Mouse (Mus musculus) lung, adult 2 months (tissue): ENCODE data around the gene Simc1. TPM values are rescaled to one million over a fixed set of nuclear protein-coding genes. Genes with fewer than 3 reads are reported as not detected.

Source experiments
- DNase-seq: peaks from one replicate; pipeline ENCODE4 v3.0.0; 2022
- H3K4me1 ChIP-seq: fragments of 200-500 bp; 2 replicates; pipeline ENCODE4 v1.6.1; 2011; ENCODE audit warnings: low read length; ENCODE audit not compliant: control insufficient read depth, insufficient read depth
- H3K4me3 ChIP-seq: fragments of 200-500 bp; replicated peaks from 2 replicates; pipeline ENCODE3; 2011; ENCODE audit warnings: low read depth, mild to moderate bottlenecking, control low read depth, low read length; ENCODE audit errors: extremely low read depth
- CTCF ChIP-seq: fragments of 200-500 bp; IDR thresholded peaks from 2 replicates; pipeline ENCODE4 v1.5.1; 2011; ENCODE audit warnings: mild to moderate bottlenecking, low read length, control low read depth; ENCODE audit not compliant: insufficient read depth
- POLR2A ChIP-seq: fragments of 200-500 bp; IDR thresholded peaks from 2 replicates; pipeline ENCODE4 v1.6.1; 2011; ENCODE audit warnings: low read depth, mild to moderate bottlenecking, control low read depth, low read length, borderline replicate concordance; ENCODE audit errors: extremely low read depth
- WGBS: fragments of 180-500 bp; shearing (Covaris S2); methylation state at CpG from one replicate; pipeline ENCODE4 v1.1.7; 2018; 5-methylcytosine and 5-hydroxymethylcytosine counted together
- polyA plus RNA-seq: library from polyadenylated mRNA; depleted of rRNA; stranded (reverse); fragments of >200 nt; gene quantifications from 2 replicates; pipeline ENCODE4 v1.2.3, GENCODE M21; 2012

The Simc1 gene
- polyA plus RNA-seq, 1 experiment: 4.8 TPM

DNA sequence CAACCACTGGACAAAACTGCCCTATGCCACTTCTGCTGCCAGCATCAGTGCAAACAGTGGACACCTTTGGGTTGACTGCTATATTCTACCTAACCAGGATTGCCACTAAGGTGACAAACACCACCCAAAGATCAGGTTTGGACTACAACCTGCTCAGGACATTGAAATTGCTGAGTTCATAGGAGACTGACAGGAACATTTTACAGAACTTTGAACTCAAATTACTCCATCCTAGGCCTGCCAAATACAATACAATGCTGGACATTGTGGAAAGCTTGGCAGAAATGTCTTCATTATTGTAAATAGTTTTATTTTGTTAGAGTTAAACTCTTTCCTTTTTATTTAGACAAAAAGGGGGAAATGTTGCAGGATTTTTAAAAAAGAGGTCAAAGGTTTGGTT lies 17.6 kb downstream of the Simc1 start:
- no peak for DNase-seq
- TF ChIP-seq POLR2A (no peak), CTCF (no peak)
- no peaks in the 10 kb centered on the region for H3K4me1 ChIP-seq
- no peak overlapping the region for H3K4me3 ChIP-seq

DNA sequence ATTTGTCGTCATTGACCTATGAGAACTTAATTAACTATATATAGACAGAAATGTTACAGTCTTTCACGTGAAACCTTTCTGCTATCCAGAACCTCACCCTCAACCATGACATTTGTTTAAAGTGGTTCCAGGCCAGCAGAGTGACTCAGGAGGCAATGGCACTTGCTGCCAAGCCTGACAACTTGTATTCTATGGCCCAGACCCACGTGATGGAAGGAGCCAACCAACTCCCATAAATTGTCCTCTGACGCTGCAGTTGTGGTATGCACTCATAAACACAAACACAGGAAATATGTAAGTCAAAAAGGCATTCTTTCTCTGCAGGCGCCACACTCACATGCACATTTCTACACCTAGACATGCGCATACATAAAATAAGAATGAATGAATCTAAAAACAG lies 23.6 kb downstream of the Simc1 start:
- no peak overlapping the region for H3K4me3 ChIP-seq
- H3K4me1 ChIP-seq: no peaks in the 10 kb centered on the region
- 69% methylated on average over 6 of the region's 6 CpGs for WGBS
- TF ChIP-seq POLR2A: no peak
- no peak for TF ChIP-seq CTCF
- no peak for DNase-seq

DNA sequence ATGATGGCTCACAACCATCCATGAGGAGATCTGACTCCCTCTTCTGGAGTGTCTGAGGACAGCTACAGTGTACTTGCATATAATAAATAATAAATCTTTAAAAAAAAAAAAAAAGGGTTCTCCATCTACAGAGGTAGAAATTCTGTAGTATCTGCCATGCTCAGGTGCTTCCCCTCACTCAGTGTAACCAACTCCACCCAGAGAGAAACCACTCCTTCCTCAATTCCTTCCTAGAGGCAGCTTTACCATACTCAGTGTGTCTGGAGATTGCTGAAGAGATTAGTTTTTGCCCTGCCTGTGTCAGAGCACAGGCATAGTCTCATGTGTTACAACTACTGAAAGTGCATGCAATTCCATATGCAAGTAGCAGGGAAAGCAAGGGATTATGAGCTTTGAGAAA lies 28.6 kb downstream of the Simc1 start:
- Histone ChIP-seq H3K4me3 (no peak overlapping the region), H3K4me1 (no peaks in the 10 kb centered on the region)
- TF ChIP-seq POLR2A (no peak), CTCF (no peak)
- no peak for DNase-seq

DNA sequence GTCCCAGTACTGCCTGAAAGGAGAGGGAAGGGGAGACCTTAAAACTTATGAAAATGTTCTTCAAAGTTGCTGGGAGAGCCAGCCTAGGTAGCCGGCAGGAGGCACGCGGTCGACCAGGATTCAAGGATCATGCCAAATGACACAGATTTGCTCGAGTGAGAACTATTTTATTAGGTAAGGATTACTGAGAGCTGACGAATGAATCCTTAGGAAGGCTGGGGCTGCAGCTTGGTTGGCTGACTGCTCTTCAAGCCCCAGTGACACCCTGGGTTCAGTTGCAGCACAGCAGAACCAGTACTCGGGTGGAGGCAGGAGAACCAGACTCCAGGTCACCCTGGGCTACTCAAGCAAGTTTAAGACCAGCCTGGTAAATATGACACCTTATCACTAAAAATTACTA lies 44.5 kb downstream of the Simc1 start:
- no peak for TF ChIP-seq CTCF
- no peak for TF ChIP-seq POLR2A
- 83% methylated on average over 7 of the region's 7 CpGs for WGBS
- Histone ChIP-seq H3K4me1 (no peaks in the 10 kb centered on the region), H3K4me3 (no peak overlapping the region)
- DNase-seq: no peak

DNA sequence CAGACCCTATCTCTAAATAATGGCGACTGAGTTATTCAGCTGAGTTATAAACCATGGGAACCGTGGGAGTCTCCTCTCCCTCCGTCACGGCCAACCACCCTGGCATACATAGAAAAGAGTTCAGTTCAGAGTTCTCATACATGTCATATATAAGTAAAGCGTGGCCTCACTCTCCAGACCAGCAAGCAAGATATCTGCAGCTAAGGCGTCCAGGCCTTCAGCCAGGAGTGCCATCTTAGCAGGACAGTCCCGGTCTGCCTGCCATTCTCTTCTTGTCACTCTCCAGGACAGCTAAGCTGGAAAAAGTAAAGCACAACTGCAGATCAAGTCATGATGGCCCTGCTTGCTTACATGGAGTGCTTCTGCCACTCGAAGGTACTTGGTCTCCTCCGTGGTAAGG lies 52.6 kb downstream of the Simc1 start:
- Histone ChIP-seq H3K4me3 (no peak overlapping the region), H3K4me1 (no peaks in the 10 kb centered on the region)
- DNase-seq: no peak
- TF ChIP-seq CTCF (no peak), POLR2A (no peak)
- WGBS: 92% methylated on average over 9 of the region's 9 CpGs

DNA sequence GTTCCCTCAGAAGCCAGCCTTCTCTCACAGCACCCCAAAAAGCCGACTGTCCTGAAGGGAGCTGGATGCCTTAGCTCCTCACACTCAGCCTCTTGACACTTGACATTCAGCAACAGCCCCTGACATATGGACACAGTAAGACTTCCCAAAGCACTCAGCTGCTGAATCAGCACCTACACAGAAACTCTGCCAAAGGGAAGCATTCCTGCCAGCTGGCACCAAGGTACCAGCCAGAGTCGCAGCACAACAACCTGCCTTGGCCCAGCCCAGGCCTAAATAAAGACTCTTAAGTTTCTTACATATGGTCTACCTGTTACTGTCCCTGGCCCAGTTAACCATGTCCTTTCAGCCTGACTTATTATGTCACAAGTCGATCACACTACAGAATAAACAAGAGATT lies 53.2 kb downstream of the Simc1 start:
- Histone ChIP-seq H3K4me3 (no peak overlapping the region), H3K4me1 (no peaks in the 10 kb centered on the region)
- TF ChIP-seq POLR2A: no peak
- no peak for TF ChIP-seq CTCF
- no peak for DNase-seq
- 71% methylated on average over 3 of the region's 3 CpGs for WGBS

DNA sequence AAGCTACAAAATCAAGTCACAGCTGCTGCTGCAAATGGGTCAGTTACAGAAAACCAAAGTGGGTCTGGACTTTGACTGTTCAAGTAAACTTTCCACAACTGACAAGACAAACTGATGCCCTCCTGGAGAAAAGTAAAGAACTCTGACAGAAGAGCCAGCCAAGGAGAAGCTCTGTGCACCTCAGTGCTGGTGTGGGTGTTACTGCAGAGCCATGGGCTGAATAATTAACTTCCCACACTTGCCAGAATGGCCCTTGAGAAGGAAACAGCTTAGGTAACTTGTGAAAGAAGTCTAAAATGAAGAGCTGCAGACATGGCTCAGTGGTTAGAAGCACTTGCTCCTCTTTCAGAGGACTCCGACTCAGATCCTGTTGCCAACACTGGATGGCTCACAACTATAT lies 54.1 kb downstream of the Simc1 start:
- DNase-seq: no peak
- Histone ChIP-seq H3K4me3 (no peak overlapping the region), H3K4me1 (no peaks in the 10 kb centered on the region)
- TF ChIP-seq CTCF: no peak
- TF ChIP-seq POLR2A: no peak
- 93% methylated on average over 1 of the region's 1 CpGs for WGBS

DNA sequence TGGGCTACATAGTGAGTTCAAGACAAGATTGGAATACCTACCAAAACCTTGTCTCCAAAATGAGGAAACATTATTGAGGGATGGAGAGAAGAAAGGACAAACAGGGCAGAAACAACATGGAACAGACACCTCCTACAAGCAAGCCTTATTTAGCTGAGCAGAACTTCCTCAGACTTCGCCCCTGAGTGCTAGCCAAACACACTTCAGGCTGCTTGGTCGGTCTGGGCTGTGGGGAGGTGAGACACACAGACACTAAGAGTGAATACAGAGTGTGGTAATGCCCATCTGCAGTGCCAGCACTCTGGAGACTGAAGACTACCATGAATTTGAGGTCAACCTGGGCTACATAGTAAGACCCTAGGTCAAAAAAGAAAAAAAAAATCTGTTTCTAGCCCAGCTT lies 56.1 kb downstream of the Simc1 start:
- TF ChIP-seq CTCF: no peak
- Histone ChIP-seq H3K4me1 (peaks cover 10% of the 10 kb centered on the region), H3K4me3 (no peak overlapping the region)
- DNase-seq: no peak
- WGBS: 70% methylated on average over 2 of the region's 2 CpGs

DNA sequence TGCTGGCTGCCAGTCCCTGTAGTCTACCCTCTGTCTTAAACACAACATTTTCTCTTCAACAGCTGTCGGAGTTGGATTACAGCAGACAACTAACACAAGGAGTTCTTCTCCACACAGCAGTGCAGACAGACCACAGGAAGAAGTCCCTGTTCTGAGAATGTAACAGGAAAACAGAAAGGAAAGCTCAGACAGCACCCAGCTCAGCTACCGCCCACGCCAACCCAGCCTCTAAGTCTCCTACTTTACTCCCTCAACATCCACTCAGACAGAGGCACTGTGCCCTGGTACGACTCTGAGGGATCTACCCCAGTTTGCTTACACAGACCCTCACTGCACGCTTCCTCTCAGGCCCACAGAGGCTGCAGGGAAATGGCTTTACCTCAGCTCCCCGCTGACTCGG lies 57.0 kb downstream of the Simc1 start:
- no peak for TF ChIP-seq CTCF
- TF ChIP-seq POLR2A: no peak
- 89% methylated on average over 7 of the region's 7 CpGs for WGBS
- no peak for DNase-seq
- Histone ChIP-seq H3K4me3 (no peak overlapping the region), H3K4me1 (peaks cover 10% of the 10 kb centered on the region)

DNA sequence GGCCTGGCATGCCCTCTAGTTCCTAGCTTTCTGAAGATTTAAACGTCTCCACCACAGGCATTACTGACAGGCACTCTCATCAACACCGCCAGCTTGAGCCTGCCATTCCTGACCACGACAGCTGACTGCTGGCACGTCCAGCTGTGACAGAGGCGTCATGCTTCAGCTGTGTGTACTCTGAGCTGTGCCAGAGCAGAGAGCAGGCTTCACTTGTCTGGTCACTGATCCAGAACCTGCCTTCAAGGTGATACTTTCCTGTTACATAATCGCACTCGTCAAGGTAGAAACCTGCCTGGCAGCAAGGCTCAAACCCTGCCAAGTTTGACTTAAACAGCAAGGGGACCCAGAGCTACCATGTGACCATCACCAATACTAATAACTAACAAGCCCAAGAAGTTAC lies 59.0 kb downstream of the Simc1 start:
- H3K4me1 ChIP-seq: peaks cover 10% of the 10 kb centered on the region
- no peak overlapping the region for H3K4me3 ChIP-seq
- no peak for TF ChIP-seq CTCF
- TF ChIP-seq POLR2A: no peak
- WGBS: 46% methylated on average over 7 of the region's 7 CpGs
- DNase-seq: no peak

DNA sequence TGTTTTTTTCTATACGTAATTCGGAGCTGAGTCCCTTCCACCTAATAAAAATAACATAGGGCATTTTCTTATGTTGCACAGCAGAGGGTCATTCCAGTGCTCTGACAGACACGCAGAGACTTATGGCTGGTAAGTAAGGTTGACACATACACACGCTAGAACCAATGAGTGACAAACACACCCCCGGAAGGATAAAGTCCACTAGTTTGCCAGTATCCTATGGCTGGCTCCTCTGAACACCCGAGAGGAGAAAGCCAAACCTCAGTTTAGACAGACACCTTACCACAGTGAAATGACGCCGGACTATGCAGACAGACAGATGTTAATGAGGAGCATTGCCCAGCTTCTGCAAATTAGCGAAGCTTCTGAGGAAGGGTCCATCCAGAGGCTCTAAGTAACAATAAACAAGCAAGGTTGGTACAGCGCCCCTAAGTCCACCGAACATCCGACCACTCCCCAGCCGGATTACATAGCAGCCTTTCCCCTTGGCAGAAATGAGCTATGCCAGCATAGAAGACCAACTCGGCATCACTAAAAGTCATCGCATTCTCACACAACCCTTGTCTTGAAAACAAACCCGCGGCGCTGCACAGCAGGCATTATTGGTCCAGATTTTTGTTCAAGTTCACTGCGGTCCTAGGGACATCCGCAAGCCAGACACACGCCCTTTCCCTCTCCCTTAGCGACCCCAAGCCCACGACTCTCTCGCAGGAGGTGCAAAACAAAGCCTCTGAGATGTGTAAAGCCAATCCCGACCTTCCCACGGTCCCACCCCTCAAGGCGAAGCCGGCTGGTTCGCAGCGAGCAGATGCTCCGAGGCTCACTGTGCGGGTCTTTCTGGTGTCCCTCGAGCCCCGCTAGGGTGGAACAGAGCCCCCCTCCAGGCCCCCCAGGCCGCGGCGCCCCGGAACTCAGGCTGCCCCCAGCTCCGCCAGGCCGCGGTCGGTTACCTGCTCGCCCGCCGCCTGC lies 60.9 kb downstream of the Simc1 start:
- DNase-seq: no peak
- Histone ChIP-seq H3K4me3 (peak overlapping the region; percentile 59), H3K4me1 (peaks cover 10% of the 10 kb centered on the region)
- 10% methylated on average over 45 of the region's 45 CpGs for WGBS
- TF ChIP-seq CTCF (no peak), POLR2A (no peak)
